Mouse (Mus musculus) liver, adult 2 months (tissue): ENCODE results near the gene 1700008O03Rik. TPM values are rescaled to one million over a fixed set of nuclear protein-coding genes. Genes with fewer than 3 reads are reported as not detected.

Source experiments
- DNase-seq: peaks from one replicate; pipeline ENCODE4 v3.0.0-alpha.2; 2011; ENCODE audit warnings: low read depth, low spot score; ENCODE audit errors: extremely low read depth
- H3K27ac ChIP-seq: fragments of 200-500 bp; replicated peaks from 2 replicates; pipeline ENCODE4 v1.5.1; 2012; ENCODE audit warnings: low read depth, mild to moderate bottlenecking, control low read depth, inconsistent platforms, low read length; ENCODE audit not compliant: insufficient read depth
- H3K27me3 ChIP-seq: fragments of 200-500 bp; 2 replicates; pipeline ENCODE4 v1.6.1; 2012; ENCODE audit warnings: mild to moderate bottlenecking, moderate library complexity, low read length, inconsistent platforms; ENCODE audit not compliant: control insufficient read depth, insufficient read depth
- H3K36me3 ChIP-seq: fragments of 200-500 bp; 2 replicates; pipeline ENCODE4 v1.6.1; 2012; ENCODE audit warnings: low read length, inconsistent platforms; ENCODE audit not compliant: control insufficient read depth, insufficient read depth
- H3K4me1 ChIP-seq: fragments of 200-500 bp; 2 replicates; pipeline ENCODE4 v1.6.1; 2011; ENCODE audit warnings: low read length; ENCODE audit not compliant: control insufficient read depth, insufficient read depth
- H3K4me3 ChIP-seq: fragments of 200-500 bp; 2 replicates; pipeline ENCODE4 v1.5.1; 2011; ENCODE audit warnings: low read depth, mild to moderate bottlenecking, control low read depth, low read length, moderate library complexity; ENCODE audit not compliant: insufficient read depth
- H3K79me2 ChIP-seq: fragments of 200-500 bp; 2 replicates; pipeline ENCODE4 v1.6.1; 2012; ENCODE audit warnings: inconsistent platforms, mild to moderate bottlenecking, low read length, moderate library complexity; ENCODE audit not compliant: control insufficient read depth, insufficient read depth
- H3K9ac ChIP-seq: fragments of 200-500 bp; 2 replicates; pipeline ENCODE4 v1.6.1; 2012; ENCODE audit warnings: low read depth, mild to moderate bottlenecking, control low read depth, inconsistent platforms, low read length
- CTCF ChIP-seq: fragments of 200-500 bp; IDR thresholded peaks from 2 replicates; pipeline ENCODE4 v1.5.1; 2011; ENCODE audit warnings: low read depth, low read length, control low read depth
- POLR2A ChIP-seq: fragments of 200-500 bp; IDR thresholded peaks from 2 replicates; pipeline ENCODE4 v1.6.1; 2011; ENCODE audit warnings: low read length, control low read depth; ENCODE audit not compliant: insufficient read depth; ENCODE audit errors: extremely low read depth
- whole genome bisulfite sequencing: fragments of 180-500 bp; shearing (Covaris S2); methylation state at CpG from one replicate; pipeline ENCODE4 v1.1.7; 2018; 5-methylcytosine and 5-hydroxymethylcytosine counted together
- polyA plus RNA-seq: library from polyadenylated mRNA; depleted of rRNA; stranded (reverse); fragments of >200 nt; gene quantifications from 2 replicates; pipeline ENCODE4 v1.2.3, GENCODE M21; 2012
- total RNA-seq: library from RNA; depleted of rRNA; stranded (reverse); fragments of >200 nt; gene quantifications from 2 replicates; pipeline ENCODE4 v1.2.3, GENCODE M21; 2014

Gene 1700008O03Rik
- total and polyA plus RNA-seq, 2 experiments = 0.27 TPM; not detected in 1

DNA sequence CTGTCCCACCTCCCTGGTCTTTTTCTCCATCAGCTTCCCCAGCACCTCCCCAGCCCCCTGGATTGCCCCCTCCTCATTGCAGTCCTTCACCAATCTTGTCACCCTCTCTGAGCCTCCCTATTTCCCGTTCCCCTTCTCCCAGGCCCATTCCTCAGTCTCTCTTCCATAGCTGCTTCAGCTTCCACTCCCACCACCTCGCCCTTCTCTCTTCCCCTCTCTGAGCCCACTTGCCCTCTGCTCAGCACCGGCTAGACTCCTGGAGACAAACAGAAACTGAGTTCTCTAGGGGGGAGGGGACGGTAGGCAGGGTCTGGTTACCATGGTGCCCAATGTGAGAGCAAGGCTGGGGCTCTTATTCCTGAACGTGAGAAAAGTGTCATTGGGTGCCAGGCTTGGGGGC lies 10.9 kb downstream of the 1700008O03Rik start:
- DNase-seq = no peak
- no peaks in the 10 kb centered on the region for H3K79me2 ChIP-seq
- no peaks in the 10 kb centered on the region for H3K36me3 ChIP-seq
- peaks cover 2% of the 10 kb centered on the region; the same call in 1 of the 2 replicates for H3K4me1 ChIP-seq
- no peaks in the 10 kb centered on the region for H3K27me3 ChIP-seq
- H3K4me3 ChIP-seq = no peak overlapping the region; the same call in 1 of the 2 replicates
- 33% methylated on average over 5 of the region's 5 CpGs for WGBS
- no peak overlapping the region for H3K27ac ChIP-seq
- TF ChIP-seq POLR2A (no peak), CTCF (no peak)
- H3K9ac ChIP-seq = no peak overlapping the region

GRCm38 (mm10) chr7:44373889-44374652 lies 11.5 kb downstream of the 1700008O03Rik start:
- TF ChIP-seq CTCF = no peak
- no peak for TF ChIP-seq POLR2A
- peak overlapping the region; percentile 18 for H3K27ac ChIP-seq
- H3K4me3 ChIP-seq = peak overlapping the region; percentile 77
- H3K36me3 ChIP-seq = no peaks in the 10 kb centered on the region
- no peaks in the 10 kb centered on the region for H3K79me2 ChIP-seq
- DNase-seq = peak; percentile 98
- H3K4me1 ChIP-seq = peaks cover 2% of the 10 kb centered on the region; the same call in 1 of the 2 replicates
- 5% methylated on average over 19 of the region's 19 CpGs for WGBS
- no peaks in the 10 kb centered on the region for H3K27me3 ChIP-seq
- H3K9ac ChIP-seq = peak overlapping the region; percentile 61

- no peaks in the 10 kb centered on the region for H3K27me3 ChIP-seq
- H3K27ac ChIP-seq = peak overlapping the region; percentile 61
- H3K79me2 ChIP-seq = no peaks in the 10 kb centered on the region
- TF ChIP-seq POLR2A = no peak
- TF ChIP-seq CTCF = no peak
- peaks cover 2% of the 10 kb centered on the region; the same call in 1 of the 2 replicates for H3K4me1 ChIP-seq
- 7% methylated on average over 7 of the region's 7 CpGs for WGBS
- no peak for DNase-seq
- peak overlapping the region; percentile 38 for H3K4me3 ChIP-seq
- H3K36me3 ChIP-seq = no peaks in the 10 kb centered on the region
- peak overlapping the region; percentile 64 for H3K9ac ChIP-seq
These were observed 12.2 kb downstream of the 1700008O03Rik start for GRCm38 (mm10) chr7:44373460-44373859.

GRCm38 (mm10) chr7:44372678-44373077 lies 12.9 kb downstream of the 1700008O03Rik start:
- no peak for DNase-seq
- 92% methylated on average over 8 of the region's 8 CpGs for WGBS
- peaks cover 2% of the 10 kb centered on the region; the same call in 1 of the 2 replicates for H3K4me1 ChIP-seq
- H3K36me3 ChIP-seq = no peaks in the 10 kb centered on the region
- no peaks in the 10 kb centered on the region for H3K79me2 ChIP-seq
- TF ChIP-seq CTCF = no peak
- no peak for TF ChIP-seq POLR2A
- no peaks in the 10 kb centered on the region for H3K27me3 ChIP-seq
- H3K4me3 ChIP-seq = no peak overlapping the region
- no peak overlapping the region for H3K27ac ChIP-seq
- no peak overlapping the region for H3K9ac ChIP-seq

DNA sequence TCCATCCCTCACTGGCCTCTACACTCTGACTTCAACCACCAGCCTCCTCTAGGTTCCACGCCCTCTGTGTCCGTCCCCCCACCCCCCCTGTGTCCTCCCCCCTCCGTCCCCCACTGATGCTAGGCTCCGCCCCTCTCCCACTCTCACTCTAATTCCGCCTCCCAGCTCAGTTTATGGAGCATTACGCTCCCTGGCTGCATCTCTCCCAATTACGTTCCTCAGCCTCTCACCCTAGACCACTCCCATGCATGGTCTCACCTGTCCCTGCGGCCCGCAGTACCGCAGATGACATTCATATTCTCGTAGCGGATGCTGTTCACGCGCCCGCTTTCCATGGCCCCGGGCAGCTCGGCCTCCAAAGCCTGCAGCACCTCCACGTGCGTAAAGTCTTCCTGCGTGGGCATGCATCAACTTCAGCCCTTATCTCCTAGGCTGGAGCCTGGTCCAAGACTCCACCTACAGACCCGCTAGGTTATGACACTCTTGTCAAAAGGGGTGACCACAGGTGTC lies 24.8 kb downstream of the 1700008O03Rik start:
- Histone ChIP-seq H3K4me1 (peaks cover 3% of the 10 kb centered on the region; the same call in 1 of the 2 replicates), H3K27ac (no peak overlapping the region), H3K9ac (no peak overlapping the region), H3K4me3 (no peak overlapping the region), H3K27me3 (peaks cover 12% of the 10 kb centered on the region), H3K79me2 (no peaks in the 10 kb centered on the region), H3K36me3 (no peaks in the 10 kb centered on the region)
- DNase-seq = no peak
- WGBS = 31% methylated on average over 21 of the region's 21 CpGs
- TF ChIP-seq POLR2A (no peak), CTCF (no peak)

DNA sequence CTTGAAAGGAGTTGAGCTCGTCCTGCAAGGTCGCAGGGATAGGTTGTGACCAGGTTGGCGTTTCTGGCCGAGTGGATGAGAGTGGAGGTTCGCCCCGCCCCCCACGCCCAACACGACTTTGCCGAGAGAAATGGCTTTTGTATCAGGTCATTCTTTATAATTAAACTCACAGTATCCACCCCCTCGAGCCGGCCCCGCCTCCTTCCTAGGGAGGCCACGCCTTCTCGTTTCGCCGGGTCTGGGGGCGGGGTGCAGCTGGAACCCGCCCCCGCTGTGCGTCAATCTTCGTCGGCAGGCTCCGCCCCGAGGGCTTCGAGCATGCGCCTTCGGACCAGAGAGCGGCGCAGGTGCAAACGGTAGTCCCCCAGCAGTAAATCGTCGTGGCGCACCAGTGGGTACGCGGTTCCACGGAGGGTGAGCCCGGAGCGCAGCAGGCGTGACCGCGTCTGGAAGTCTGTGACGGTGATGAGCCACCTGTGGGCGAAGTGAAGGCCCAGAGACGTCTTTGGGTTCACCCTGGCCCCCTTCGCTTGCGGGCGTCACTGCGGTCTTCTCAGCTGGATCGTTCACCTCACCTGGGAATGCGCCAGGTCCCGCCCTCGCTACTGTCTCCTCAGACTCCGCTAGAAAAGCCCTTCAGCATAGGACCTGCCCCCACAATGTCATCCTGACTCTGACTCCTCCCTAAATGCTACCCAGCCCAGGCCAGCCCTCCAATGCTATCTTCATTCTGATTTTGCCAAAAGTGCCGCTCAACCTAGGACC lies 25.5 kb downstream of the 1700008O03Rik start:
- peak; percentile 61 for TF ChIP-seq POLR2A
- no peak; the same call in 1 of the 2 replicates for TF ChIP-seq CTCF
- peak overlapping the region; percentile 94 for H3K4me3 ChIP-seq
- H3K27ac ChIP-seq = peak overlapping the region; percentile 81
- H3K4me1 ChIP-seq = peaks cover 3% of the 10 kb centered on the region; the same call in 1 of the 2 replicates
- DNase-seq = peak; percentile 76
- no peaks in the 10 kb centered on the region for H3K36me3 ChIP-seq
- peak overlapping the region; percentile 94 for H3K9ac ChIP-seq
- no peaks in the 10 kb centered on the region for H3K79me2 ChIP-seq
- H3K27me3 ChIP-seq = peaks cover 12% of the 10 kb centered on the region
- WGBS = under 1% methylated on average over 54 of the region's 54 CpGs
